ENCODE assay signal across 8 mouse cellular contexts in the genomic region with DNA sequence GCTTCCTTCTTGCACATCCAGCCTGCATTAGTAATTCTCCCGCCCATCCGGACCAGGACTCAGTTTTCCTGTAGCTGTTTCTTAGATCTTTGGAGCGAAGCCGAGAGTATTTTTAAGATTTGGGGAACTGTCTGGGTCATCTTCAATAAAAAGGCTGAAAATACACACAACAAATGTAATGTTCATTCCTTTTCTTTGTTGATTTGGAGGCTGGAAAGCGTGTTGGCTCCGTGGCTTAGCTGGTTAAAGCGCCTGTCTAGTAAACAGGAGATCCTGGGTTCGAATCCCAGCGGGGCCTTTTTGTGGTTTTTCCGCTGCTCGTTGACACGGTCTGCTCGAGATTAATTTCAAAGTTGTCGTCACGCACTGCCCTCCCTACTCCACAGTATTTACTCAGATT. TPM values are rescaled to one million over a fixed set of nuclear protein-coding genes. Genes with fewer than 3 reads are reported as not detected.
A peak's percentile ranks its signal among the peaks of the same experiment; 100 is the strongest.
DNase-seq lines count a peak whose midpoint lies in the region; ATAC-seq lines count a peak whose summit lies in the region.

No protein-coding gene starts in this region.

- no peaks in the 10 kb centered on the region for H3K36me3 ChIP-seq in hindbrain, embryonic 16.5 days (ENCODE audit: control insufficient read depth, insufficient read depth, low read length)

- under 1% methylated on average over 15 of the region's 15 CpGs for WGBS in hindbrain, embryonic 16.5 days

- H3K4me2 ChIP-seq in hindbrain, embryonic 16.5 days (ENCODE audit: low read length), result peak overlapping the region; percentile 86

- H3K27ac ChIP-seq in hindbrain, embryonic 16.5 days (ENCODE audit: low read depth, low read length), result peak overlapping the region; percentile 48; the same call in 1 of the 2 replicates

- no peaks in the 10 kb centered on the region for H3K27me3 ChIP-seq in hindbrain, embryonic 16.5 days (replicated peaks; ENCODE audit: control insufficient read depth, insufficient read depth, low read length)

- DNase-seq in T-cell, adult 2 months (ENCODE audit: low spot score), result peak; percentile 70
- DNase-seq in cerebellum, postnatal 36 days, result peak; percentile 88 to 95
- DNase-seq in frontal cortex, postnatal 36 days (ENCODE audit: low spot score in 2 of 2), result peak; percentile 94 to 96
- peak; percentile 92 to 93 for DNase-seq in left cerebral cortex, adult 18-20 months (ENCODE audit: low spot score in 2 of 2)
- DNase-seq in lung, postnatal 36 days, result peak; percentile 92
- DNase-seq in right cerebral cortex, adult 18-20 months, result peak; percentile 91
- peak; percentile 52 for DNase-seq in urinary bladder, adult 2 months (ENCODE audit: low spot score)

- no peaks in the 10 kb centered on the region for H3K9me3 ChIP-seq in hindbrain, embryonic 16.5 days (ENCODE audit: control insufficient read depth, low read length)

- H3K4me3 ChIP-seq in hindbrain, embryonic 16.5 days (ENCODE audit: low read length), result peak overlapping the region; percentile 58

- ATAC-seq in hindbrain, embryonic 16.5 days, result peak; percentile 28; the same call in 1 of the 2 replicates

- peaks cover 4% of the 10 kb centered on the region for H3K4me1 ChIP-seq in hindbrain, embryonic 16.5 days (ENCODE audit: control insufficient read depth, insufficient read depth, low read depth, low read length)

- H3K9ac ChIP-seq in hindbrain, embryonic 16.5 days (ENCODE audit: low read depth, low read length), result peak overlapping the region; percentile 62

RNA-seq across cellular contexts. Expression of a gene that starts 15.3 kb away (rescaled TPM):
- polyA plus RNA-seq in hindbrain, embryonic 16.5 days (2015; fragmentation: Nextera tagmentation; extraction: Ambion mirVana), result 0.09 and 0.20 TPM in 2 replicates
- total RNA-seq in left cerebral cortex, adult 18-20 months (2021), result not detected
- not detected in 2 replicates for polyA plus RNA-seq in urinary bladder, adult 2 months (2012; rRNA removed)

RNA-seq across cellular contexts. Expression of a gene that starts 26.7 kb away (rescaled TPM):
- 9.8 and 10.1 TPM in 2 replicates for polyA plus RNA-seq in hindbrain, embryonic 16.5 days (2015; fragmentation: Nextera tagmentation; extraction: Ambion mirVana)
- total RNA-seq in left cerebral cortex, adult 18-20 months (2021), result 1 to 10 TPM; 9.0 to 9.5 TPM
- 7.9 TPM in 2 replicates for polyA plus RNA-seq in urinary bladder, adult 2 months (2012; rRNA removed)

RNA-seq across cellular contexts. Expression of a gene that starts 38.3 kb away (rescaled TPM):
- 0.14 TPM in 1 of 2 replicates, not detected in the other for polyA plus RNA-seq in hindbrain, embryonic 16.5 days (2015; fragmentation: Nextera tagmentation; extraction: Ambion mirVana)
- total RNA-seq in left cerebral cortex, adult 18-20 months (2021), result 1 to 10 TPM; 1.3 to 1.9 TPM
- 0.04 TPM in 1 of 2 replicates, not detected in the other for polyA plus RNA-seq in urinary bladder, adult 2 months (2012; rRNA removed)

Comparison
In these comparisons a context has a peak if more than half of its experiments do, and no peak if none do; other contexts are left out.
1. Peak in every context shown above with its lines: DNase-seq, ATAC-seq, H3K4me3 ChIP-seq and H3K27ac ChIP-seq.